Mouse (Mus musculus) erythroblast, embryonic 14.5 days (primary cell): Measurements from ENCODE around the gene Pcna.

Source experiments
- GATA1 ChIP-seq: IDR thresholded peaks from 2 replicates; pipeline ENCODE4 v1.6.1; 2012; ENCODE audit warnings: low read length, inconsistent platforms, mixed read lengths
- TAL1 ChIP-seq: IDR thresholded peaks from 3 replicates; pipeline ENCODE4 v1.6.1; 2012; ENCODE audit warnings: low read length, inconsistent platforms, mixed read lengths

DNA sequence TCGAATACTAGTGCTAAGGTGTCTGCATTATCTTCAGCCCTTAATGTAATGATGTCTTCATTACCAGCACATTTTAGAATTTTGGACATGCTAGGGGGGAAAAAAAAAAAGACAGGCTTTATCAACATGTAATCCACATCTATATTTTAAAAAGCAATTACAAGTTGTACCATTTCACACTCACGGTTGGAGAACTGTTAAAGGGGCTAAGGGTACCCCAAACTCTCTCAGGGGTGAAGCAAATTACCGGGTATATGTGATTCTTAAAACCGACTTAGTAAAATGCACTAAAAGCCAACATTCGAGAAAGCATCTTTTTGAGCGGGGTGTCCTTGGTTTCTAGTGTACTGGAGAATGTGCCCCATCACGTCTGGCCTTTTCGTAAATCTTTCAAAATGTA lies 1.2 kb downstream of the Pcna start:
- no peak for TF ChIP-seq GATA1
- no peak for TF ChIP-seq TAL1
